Mouse (Mus musculus) midbrain, embryonic 14.5 days (tissue): ENCODE data around the gene Rrp8. TPM values are rescaled to one million over a fixed set of nuclear protein-coding genes. Genes with fewer than 3 reads are reported as not detected.

ENCODE experiments used
- ATAC-seq: fragments of 200-750 bp; cut with Nextera tagmentation; 2 replicates; pipeline ENCODE4 v1.8.0; 2017; ENCODE audit warnings: moderate number of reproducible peaks, moderate library complexity; ENCODE audit not compliant: low FRiP score, low TSS enrichment
- DNase-seq: peaks from one replicate; pipeline ENCODE4 v3.0.0-alpha.2; 2015
- H3K27ac ChIP-seq: fragments of 300-500 bp; sonication (generic); replicated peaks from 2 replicates; pipeline ENCODE4 v1.5.1; 2014; ENCODE audit warnings: mild to moderate bottlenecking, low read depth, low read length, moderate library complexity
- H3K27me3 ChIP-seq: fragments of 300-500 bp; sonication (generic); 2 replicates; pipeline ENCODE4 v1.6.1; 2014; ENCODE audit warnings: low read length, control low read depth, mixed read lengths; ENCODE audit not compliant: control insufficient read depth, insufficient read depth
- H3K36me3 ChIP-seq: fragments of 300-500 bp; sonication (generic); 2 replicates; pipeline ENCODE4 v1.6.1; 2014; ENCODE audit warnings: low read length, control low read depth; ENCODE audit not compliant: control insufficient read depth, insufficient read depth
- H3K4me1 ChIP-seq: fragments of 300-500 bp; sonication (generic); 2 replicates; pipeline ENCODE4 v1.6.1; 2014; ENCODE audit warnings: mild to moderate bottlenecking, antibody characterized with exemption, low read length, control low read depth; ENCODE audit not compliant: control insufficient read depth, insufficient read depth
- H3K4me2 ChIP-seq: fragments of 300-500 bp; sonication (generic); 2 replicates; pipeline ENCODE4 v1.6.1; 2014; ENCODE audit warnings: mild to moderate bottlenecking, low read length, moderate library complexity
- H3K4me3 ChIP-seq: fragments of 300-500 bp; sonication (generic); replicated peaks from 2 replicates; pipeline ENCODE4 v1.5.1; 2014; ENCODE audit warnings: low read depth, low read length
- H3K9ac ChIP-seq: fragments of 300-500 bp; sonication (generic); replicated peaks from 2 replicates; pipeline ENCODE4 v1.6.1; 2014; ENCODE audit warnings: mild to moderate bottlenecking, low read length, moderate library complexity
- H3K9me3 ChIP-seq: fragments of 300-500 bp; sonication (generic); 2 replicates; pipeline ENCODE4 v1.6.1; 2016; ENCODE audit warnings: low read length, control low read depth, mixed read lengths; ENCODE audit not compliant: control insufficient read depth
- WGBS: fragments of 180-500 bp; shearing (Covaris S2); extraction: QIAGEN DNeasy Blood & Tissue Kit; methylation state at CpG from one replicate; pipeline ENCODE4 v1.1.7; 2014; 5-methylcytosine and 5-hydroxymethylcytosine counted together
- polyA plus RNA-seq: library from polyadenylated mRNA; unstranded; fragments of >200 nt; fragmentation: Nextera tagmentation; extraction: Ambion mirVana; gene quantifications from 2 replicates; pipeline ENCODE4 v1.2.1, GENCODE M21; 2014

Gene Rrp8
- polyA plus RNA-seq, 1 experiment from 2014 or later: 24.4 TPM

DNA sequence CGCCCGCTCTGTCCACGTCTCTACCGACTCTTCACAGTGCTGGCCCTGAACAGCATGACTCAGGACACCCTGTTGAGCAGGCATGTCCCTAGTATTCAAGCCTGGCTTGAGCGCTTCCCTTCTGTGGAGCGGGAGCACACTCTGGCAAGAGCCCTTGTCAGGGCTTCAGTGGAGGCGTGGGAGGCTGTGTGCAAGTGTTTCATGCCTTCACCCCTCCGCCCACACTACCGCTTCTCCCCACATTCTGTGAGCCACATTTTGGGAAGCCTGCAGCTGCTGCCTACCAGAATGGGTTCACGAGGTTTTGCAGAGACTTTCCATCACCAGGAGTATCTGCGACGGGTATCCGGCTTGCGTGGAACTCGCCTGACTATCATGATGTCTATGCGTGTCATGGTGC, 34.0 kb downstream of the Rrp8 start:
- Histone ChIP-seq H3K27ac (no peak overlapping the region), H3K9me3 (no peaks in the 10 kb centered on the region), H3K9ac (no peak overlapping the region), H3K4me3 (no peak overlapping the region), H3K27me3 (no peaks in the 10 kb centered on the region), H3K36me3 (no peaks in the 10 kb centered on the region), H3K4me1 (no peaks in the 10 kb centered on the region), H3K4me2 (no peak overlapping the region)
- WGBS: 86% methylated on average over 16 of the region's 16 CpGs
- ATAC-seq (no peak), DNase-seq (no peak)

DNA sequence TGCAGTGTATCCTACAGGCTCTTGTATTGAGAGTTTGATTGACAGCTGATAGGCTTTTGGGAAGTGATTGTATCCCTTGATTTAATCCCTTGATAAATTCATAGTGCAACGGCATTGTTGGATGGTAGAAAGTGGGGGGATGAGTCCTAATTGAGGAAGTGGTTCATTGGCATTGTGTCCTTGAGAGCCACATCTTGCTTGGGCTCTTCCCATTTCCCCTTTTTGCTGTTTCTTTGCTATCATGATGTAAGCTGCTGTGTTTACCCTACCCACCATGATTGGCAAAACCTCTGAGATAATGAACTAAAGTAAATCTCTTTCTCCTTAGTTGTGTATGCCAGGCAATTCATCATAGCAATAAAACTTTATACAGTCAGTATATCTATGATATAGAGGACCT, 46.3 kb downstream of the Rrp8 start:
- ATAC-seq (no peak), DNase-seq (no peak)
- Histone ChIP-seq H3K9ac (no peak overlapping the region), H3K27ac (no peak overlapping the region), H3K4me3 (no peak overlapping the region), H3K27me3 (no peaks in the 10 kb centered on the region), H3K36me3 (no peaks in the 10 kb centered on the region), H3K4me1 (no peaks in the 10 kb centered on the region), H3K4me2 (no peak overlapping the region), H3K9me3 (no peaks in the 10 kb centered on the region)
- WGBS: 55% methylated on average over 1 of the region's 1 CpGs

DNA sequence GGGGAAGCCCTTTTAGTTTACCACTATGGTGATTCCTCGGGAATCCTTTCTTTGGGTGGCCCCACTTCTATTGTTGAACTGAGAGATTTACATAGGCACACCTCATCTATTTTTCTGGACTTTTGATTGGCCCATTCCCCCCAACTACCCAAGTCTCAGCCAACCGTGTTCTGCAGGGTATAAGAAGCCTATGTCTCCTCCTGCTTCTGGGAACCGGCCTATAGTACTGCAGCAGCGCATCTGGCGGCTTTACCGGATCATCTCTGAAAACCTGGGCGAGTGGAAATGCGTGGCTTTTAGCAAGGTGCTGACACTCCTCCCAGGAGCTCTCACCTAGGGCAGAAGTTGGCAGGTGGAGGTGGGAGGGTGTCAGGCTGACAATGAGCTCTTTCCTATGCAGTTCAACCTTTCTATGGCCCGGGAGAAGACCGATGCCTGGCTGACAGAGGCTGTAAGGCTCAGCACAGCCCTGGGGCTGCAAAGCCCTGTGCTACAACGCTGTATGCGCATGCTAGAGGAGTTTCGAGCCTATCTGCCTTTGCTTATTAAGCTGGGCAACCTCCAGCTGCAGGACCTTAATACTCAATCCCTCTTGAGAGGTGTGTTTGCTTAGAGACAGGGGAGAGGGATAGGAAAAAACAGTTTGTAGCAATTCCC, 51.5 kb downstream of the Rrp8 start:
- no peak for ATAC-seq
- peak; percentile 24 for DNase-seq
- H3K4me3 ChIP-seq: no peak overlapping the region

More for the DNA sequence above, 51.5 kb downstream of the Rrp8 start:
- no peaks in the 10 kb centered on the region for H3K4me1 ChIP-seq
- no peaks in the 10 kb centered on the region for H3K27me3 ChIP-seq
- H3K27ac ChIP-seq: no peak overlapping the region
- 10% methylated on average over 13 of the region's 13 CpGs for WGBS
- no peaks in the 10 kb centered on the region for H3K9me3 ChIP-seq
- no peak overlapping the region; the same call in 1 of the 2 replicates for H3K9ac ChIP-seq
- H3K36me3 ChIP-seq: no peaks in the 10 kb centered on the region
- H3K4me2 ChIP-seq: peak overlapping the region; percentile 35

Other genes starting within 250 kb of the Rrp8 start
- gene Smpd1, start 183.0 kb downstream of the Rrp8 start, polyA plus RNA-seq: 90.6 and 91.4 TPM in 2 replicates
- gene Apbb1, start 155.7 kb downstream of the Rrp8 start, polyA plus RNA-seq: 227 and 305 TPM in 2 replicates
- 0.27 and 0.55 TPM in 2 replicates for gene Hpx, start 137.2 kb downstream of the Rrp8 start, polyA plus RNA-seq
- gene Trim3, start 103.8 kb downstream of the Rrp8 start, polyA plus RNA-seq: 68.5 and 69.3 TPM in 2 replicates
- 122 and 165 TPM in 2 replicates for gene Timm10b, start 97.3 kb downstream of the Rrp8 start, polyA plus RNA-seq
- gene Arfip2, start 97.0 kb downstream of the Rrp8 start, polyA plus RNA-seq: 83.8 and 102 TPM in 2 replicates
- 27.8 and 32.2 TPM in 2 replicates for gene Gm45799, start 96.8 kb downstream of the Rrp8 start, polyA plus RNA-seq
- gene Dnhd1, start 86.6 kb downstream of the Rrp8 start, polyA plus RNA-seq: 1.7 and 2.3 TPM in 2 replicates
- 166 and 199 TPM in 2 replicates for gene Ilk, start 793 bp downstream of the Rrp8 start, polyA plus RNA-seq
- 131 and 152 TPM in 2 replicates for gene Taf10, start 7.0 kb upstream of the Rrp8 start, polyA plus RNA-seq
- 22.5 and 49.5 TPM in 2 replicates for gene Tpp1, start 14.8 kb upstream of the Rrp8 start, polyA plus RNA-seq
- 22.4 and 26.1 TPM in 2 replicates for gene Dchs1, start 50.3 kb upstream of the Rrp8 start, polyA plus RNA-seq
- gene Mrpl17, start 73.7 kb upstream of the Rrp8 start, polyA plus RNA-seq: 186 and 200 TPM in 2 replicates
- 0.05 and 1.2 TPM in 2 replicates for gene Gm4070, start 216.6 kb upstream of the Rrp8 start, polyA plus RNA-seq